Mouse (Mus musculus) liver, postnatal 0 days (tissue): ENCODE measurements around the gene Cyp2u1.

Experiments
- CTCF ChIP-seq: sonication (generic); IDR thresholded peaks from 2 replicates; pipeline ENCODE4 v1.5.1; 2016; ENCODE audit warnings: antibody characterized with exemption, low read depth
- EP300 ChIP-seq: IDR thresholded peaks from 2 replicates; pipeline ENCODE4 v1.6.1; 2016; ENCODE audit warnings: antibody characterized with exemption, low read depth, mild to moderate bottlenecking

- TF ChIP-seq CTCF (no peak), EP300 (no peak)
Measured at GRCm38 (mm10) chr3:131310572-131310971, 7.5 kb upstream of the Cyp2u1 start.
